Mouse (Mus musculus) heart, postnatal 10 days (tissue): ENCODE data around the gene Senp1. TPM values are rescaled to one million over a fixed set of nuclear protein-coding genes. Genes with fewer than 3 reads are reported as not detected.

ENCODE experiments used
- total RNA-seq, 2 experiments: library from RNA; stranded (reverse); gene quantifications; 2 replicates each; pipeline ENCODE4 v1.2.3; 2021

The Senp1 gene
- total RNA-seq, 2 experiments from 2014 or later, result 16.7 to 18.5 TPM

Other genes starting within 250 kb of the Senp1 start
- gene Hdac7, start 249.2 kb downstream of the Senp1 start, total RNA-seq, result 10 to 100 TPM; 57.9 to 59.4 TPM
- 1 to 10 TPM; 1.6 to 2.3 TPM for gene Vdr, start 183.1 kb downstream of the Senp1 start, total RNA-seq
- 10 to 100 TPM; 16.6 to 20.9 TPM for gene Tmem106c, start 129.5 kb downstream of the Senp1 start, total RNA-seq
- gene Col2a1, start 89.0 kb downstream of the Senp1 start, total RNA-seq, result under 1 TPM; 0.62 to 0.84 TPM
- gene Pfkm, start 1.2 kb downstream of the Senp1 start, total RNA-seq, result 100 to 1,000 TPM; 571 to 624 TPM
- gene Asb8, start 71.9 kb upstream of the Senp1 start, total RNA-seq, result 100 to 1,000 TPM; 104 to 109 TPM
- gene Ccdc184, start 73.4 kb upstream of the Senp1 start, total RNA-seq, result under 1 TPM; 0.57 to 0.64 TPM
- not detected for gene Olfr288, start 101.8 kb upstream of the Senp1 start, total RNA-seq
- not detected for gene Gm44579, start 127.2 kb upstream of the Senp1 start, total RNA-seq
- not detected for gene Olfr287, start 127.3 kb upstream of the Senp1 start, total RNA-seq
- gene Olfr286, start 140.7 kb upstream of the Senp1 start, total RNA-seq, result not detected
- gene H1fnt, start 163.5 kb upstream of the Senp1 start, total RNA-seq, result not detected
- 1 to 10 TPM; 5.4 to 6.5 TPM for gene Zfp641, start 202.4 kb upstream of the Senp1 start, total RNA-seq
- gene Olfr285, start 223.6 kb upstream of the Senp1 start, total RNA-seq, result not detected
- gene Olfr284, start 247.2 kb upstream of the Senp1 start, total RNA-seq, result not detected